Mouse (Mus musculus): ENCODE measurements around the gene Prss35. TPM values are rescaled to one million over a fixed set of nuclear protein-coding genes. Genes with fewer than 3 reads are reported as not detected.
A peak's percentile ranks its signal among the peaks of the same experiment; 100 is the strongest.

The Prss35 gene
- polyA plus RNA-seq, 1 experiment: 0.04 TPM

GRCm38 (mm10) chr9:86791927-86792326, 48.5 kb downstream of the Prss35 start:
- no peak for DNase-seq (ENCODE audit: low read depth, low spot score)
- 57% methylated on average over 7 of the region's 7 CpGs for WGBS

- no peak for DNase-seq (ENCODE audit: low read depth, low spot score)
- WGBS: 44% methylated on average over 3 of the region's 3 CpGs
These were observed 51.8 kb downstream of the Prss35 start for GRCm38 (mm10) chr9:86795236-86795635.

- WGBS: 80% methylated on average over 4 of the region's 4 CpGs
- DNase-seq (ENCODE audit: low read depth, low spot score): no peak
These were observed 54.1 kb downstream of the Prss35 start for GRCm38 (mm10) chr9:86797553-86797952.

GRCm38 (mm10) chr9:86798129-86798528, 54.7 kb downstream of the Prss35 start:
- no peak for DNase-seq (ENCODE audit: low read depth, low spot score)
- WGBS: 87% methylated on average over 5 of the region's 5 CpGs

- DNase-seq (ENCODE audit: low read depth, low spot score): no peak
- WGBS: 47% methylated on average over 7 of the region's 7 CpGs
These were observed 55.2 kb downstream of the Prss35 start for GRCm38 (mm10) chr9:86798686-86799085.

GRCm38 (mm10) chr9:86799099-86799498, 55.6 kb downstream of the Prss35 start:
- DNase-seq (ENCODE audit: low read depth, low spot score): no peak
- WGBS: 74% methylated on average over 7 of the region's 7 CpGs

- peak; percentile 7 for DNase-seq (ENCODE audit: low read depth, low spot score)
- WGBS: 29% methylated on average over 3 of the region's 3 CpGs
These were observed 57.2 kb downstream of the Prss35 start for GRCm38 (mm10) chr9:86800600-86801163.

Other genes with a start within 250 kb of the Prss35 start
- 11.9 and 14.9 TPM in 2 replicates for gene Pgm3, start 171.8 kb upstream of the Prss35 start, polyA plus RNA-seq (2012; rRNA removed)
- 1.3 and 2.0 TPM in 2 replicates for gene Rwdd2a, start 171.7 kb upstream of the Prss35 start, polyA plus RNA-seq (2012; rRNA removed)
- gene Me1, start 47.7 kb upstream of the Prss35 start, polyA plus RNA-seq (2012; rRNA removed): 8.9 and 19.3 TPM in 2 replicates
- gene Snap91, start 137.0 kb downstream of the Prss35 start, polyA plus RNA-seq (2012; rRNA removed): 0.58 and 0.75 TPM in 2 replicates

Measured in large intestine, adult 2 months (tissue).